Mouse (Mus musculus) hindbrain, embryonic 10.5 days (tissue): ENCODE results near the gene Zfp94. TPM values are rescaled to one million over a fixed set of nuclear protein-coding genes. Genes with fewer than 3 reads are reported as not detected.

Experiments used
- DNase-seq: peaks from one replicate; pipeline ENCODE4 v3.0.0-alpha.2; 2017; ENCODE audit warnings: low spot score
- H3K27ac ChIP-seq: fragments of 300-500 bp; sonication (generic); 2 replicates; pipeline ENCODE4 v1.5.1; 2016; ENCODE audit warnings: mild to moderate bottlenecking, moderate library complexity
- H3K27me3 ChIP-seq: fragments of 300-500 bp; sonication (generic); 2 replicates; pipeline ENCODE4 v1.6.1; 2016; ENCODE audit warnings: mild to moderate bottlenecking; ENCODE audit not compliant: poor library complexity, insufficient read depth, severe bottlenecking
- H3K36me3 ChIP-seq: fragments of 300-500 bp; sonication (generic); 2 replicates; pipeline ENCODE4 v1.6.1; 2016; ENCODE audit warnings: mild to moderate bottlenecking, moderate library complexity
- H3K4me1 ChIP-seq: fragments of 300-500 bp; sonication (generic); replicated peaks from 2 replicates; pipeline ENCODE4 v1.6.1; 2016; ENCODE audit warnings: mild to moderate bottlenecking
- H3K4me3 ChIP-seq: fragments of 300-500 bp; sonication (generic); 2 replicates; pipeline ENCODE4 v1.5.1; 2016; ENCODE audit warnings: mild to moderate bottlenecking, moderate library complexity
- H3K9me3 ChIP-seq: fragments of 300-500 bp; sonication (generic); 2 replicates; pipeline ENCODE4 v1.6.1; 2016; ENCODE audit warnings: mild to moderate bottlenecking, moderate library complexity
- WGBS: fragments of 180-500 bp; shearing (Covaris S2); methylation state at CpG from one replicate; pipeline ENCODE4 v1.1.7; 2016; 5-methylcytosine and 5-hydroxymethylcytosine counted together
- polyA plus RNA-seq: library from polyadenylated mRNA; unstranded; fragments of >200 nt; fragmentation: Nextera tagmentation; extraction: Ambion mirVana; gene quantifications from 2 replicates; pipeline ENCODE4 v1.2.1, GENCODE M21; 2016

Gene Zfp94
- polyA plus RNA-seq, 1 experiment from 2014 or later: 13.2 TPM

GRCm38 (mm10) chr7:24254633-24255474 is 61.6 kb downstream of the Zfp94 start, which contains the start of gene Zfp108:
Gene Zfp108, plus strand, starts transcription at chr7:24254794.
- Histone ChIP-seq H3K27ac (peak within 1 kb of the TSS; percentile 77), H3K9me3 (no peaks in the 10 kb centered on the region), H3K4me1 (peaks cover 9% of the 10 kb centered on the region), H3K4me3 (peak within 1 kb of the TSS; percentile 58), H3K36me3 (peaks cover 4% of the 10 kb centered on the region; the same call in 1 of the 2 replicates), H3K27me3 (no peaks in the 10 kb centered on the region)
- peak; percentile 78 for DNase-seq
- 22% methylated on average over 21 of the region's 21 CpGs for WGBS

- Histone ChIP-seq H3K9me3 (no peaks in the 10 kb centered on the region), H3K36me3 (no peaks in the 10 kb centered on the region), H3K27me3 (no peaks in the 10 kb centered on the region), H3K4me3 (peak overlapping the region; percentile 58), H3K27ac (peak overlapping the region; percentile 40; the same call in 1 of the 2 replicates), H3K4me1 (peaks cover 9% of the 10 kb centered on the region)
- 61% methylated on average over 9 of the region's 9 CpGs for WGBS
- DNase-seq: no peak
These were observed 62.5 kb downstream of the Zfp94 start for GRCm38 (mm10) chr7:24253779-24254615.

Other genes starting within 250 kb of the Zfp94 start
- gene Zfp180, start 234.7 kb downstream of the Zfp94 start, polyA plus RNA-seq: 25.9 and 29.4 TPM in 2 replicates
- 3.3 and 5.4 TPM in 2 replicates for gene Zfp112, start 204.4 kb downstream of the Zfp94 start, polyA plus RNA-seq
- gene Zfp235, start 182.5 kb downstream of the Zfp94 start, polyA plus RNA-seq: 12.9 and 14.6 TPM in 2 replicates
- gene Zfp114, start 141.6 kb downstream of the Zfp94 start, polyA plus RNA-seq: 3.9 and 5.1 TPM in 2 replicates
- gene Zfp111, start 105.2 kb downstream of the Zfp94 start, polyA plus RNA-seq: 9.2 and 10.5 TPM in 2 replicates
- gene Zfp109, start 79.1 kb downstream of the Zfp94 start, polyA plus RNA-seq: 4.9 and 5.8 TPM in 2 replicates
- 2.3 and 2.6 TPM in 2 replicates for gene Zfp108, start 61.9 kb downstream of the Zfp94 start, polyA plus RNA-seq
- 6.0 TPM in 2 replicates for gene Zfp93, start 46.2 kb downstream of the Zfp94 start, polyA plus RNA-seq
- gene Zfp61, start 15.4 kb downstream of the Zfp94 start, polyA plus RNA-seq: 35.4 and 40.3 TPM in 2 replicates
- gene Tescl, start 17.3 kb upstream of the Zfp94 start, polyA plus RNA-seq: 0.25 TPM in 1 of 2 replicates, not detected in the other
- gene Lypd5, start 32.5 kb upstream of the Zfp94 start, polyA plus RNA-seq: not detected in 2 replicates
- 3.9 and 4.2 TPM in 2 replicates for gene Kcnn4, start 53.6 kb upstream of the Zfp94 start, polyA plus RNA-seq
- 27.4 and 32.7 TPM in 2 replicates for gene Smg9, start 83.0 kb upstream of the Zfp94 start, polyA plus RNA-seq
- gene Irgc1, start 135.6 kb upstream of the Zfp94 start, polyA plus RNA-seq: not detected in 2 replicates
- 0.77 and 1.9 TPM in 2 replicates for gene Plaur, start 145.8 kb upstream of the Zfp94 start, polyA plus RNA-seq
- 12.1 and 38.6 TPM in 2 replicates for gene Cadm4, start 165.4 kb upstream of the Zfp94 start, polyA plus RNA-seq
- 109 and 150 TPM in 2 replicates for gene Zfp428, start 190.3 kb upstream of the Zfp94 start, polyA plus RNA-seq
- 1.1 TPM in 2 replicates for gene AC161166.1, start 195.8 kb upstream of the Zfp94 start, polyA plus RNA-seq
- 10.7 and 14.9 TPM in 2 replicates for gene Irgq, start 214.0 kb upstream of the Zfp94 start, polyA plus RNA-seq
- 0.26 TPM in 1 of 2 replicates, not detected in the other for gene Pinlyp, start 229.5 kb upstream of the Zfp94 start, polyA plus RNA-seq
- 132 and 160 TPM in 2 replicates for gene Xrcc1, start 229.6 kb upstream of the Zfp94 start, polyA plus RNA-seq